Mouse (Mus musculus) hindbrain, embryonic 16.5 days (tissue): Measurements from ENCODE around the gene Hoxc8. TPM values are rescaled to one million over a fixed set of nuclear protein-coding genes. Genes with fewer than 3 reads are reported as not detected.

ENCODE experiments used
- ATAC-seq: fragments of 200-750 bp; cut with Nextera tagmentation; 2 replicates; pipeline ENCODE4 v1.8.0; 2017; ENCODE audit warnings: moderate TSS enrichment, moderate library complexity
- H3K27ac ChIP-seq: fragments of 300-500 bp; sonication (generic); 2 replicates; pipeline ENCODE4 v1.5.1; 2014; ENCODE audit warnings: low read depth, mild to moderate bottlenecking, control low read depth, low read length, moderate library complexity
- H3K27me3 ChIP-seq: fragments of 300-500 bp; sonication (generic); replicated peaks from 2 replicates; pipeline ENCODE4 v1.6.1; 2014; ENCODE audit warnings: low read length; ENCODE audit not compliant: control insufficient read depth, insufficient read depth
- H3K36me3 ChIP-seq: fragments of 300-500 bp; sonication (generic); 2 replicates; pipeline ENCODE4 v1.6.1; 2014; ENCODE audit warnings: mild to moderate bottlenecking, low read length, moderate library complexity, mixed read lengths; ENCODE audit not compliant: control insufficient read depth, insufficient read depth
- H3K4me1 ChIP-seq: fragments of 300-500 bp; sonication (generic); 2 replicates; pipeline ENCODE4 v1.6.1; 2014; ENCODE audit warnings: low read depth, low read length; ENCODE audit not compliant: control insufficient read depth, insufficient read depth
- H3K4me2 ChIP-seq: fragments of 300-500 bp; sonication (generic); 2 replicates; pipeline ENCODE4 v1.6.1; 2014; ENCODE audit warnings: mild to moderate bottlenecking, low read length, control low read depth, moderate library complexity
- H3K4me3 ChIP-seq: fragments of 300-500 bp; sonication (generic); 2 replicates; pipeline ENCODE4 v1.5.1; 2014; ENCODE audit warnings: mild to moderate bottlenecking, low read length, control low read depth, moderate library complexity
- H3K9ac ChIP-seq: fragments of 300-500 bp; sonication (generic); 2 replicates; pipeline ENCODE4 v1.6.1; 2014; ENCODE audit warnings: low read depth, mild to moderate bottlenecking, control low read depth, low read length, moderate library complexity
- H3K9me3 ChIP-seq: fragments of 300-500 bp; sonication (generic); 2 replicates; pipeline ENCODE4 v1.6.1; 2014; ENCODE audit warnings: mild to moderate bottlenecking, low read length, moderate library complexity; ENCODE audit not compliant: control insufficient read depth
- WGBS: fragments of 180-500 bp; shearing (Covaris S2); extraction: QIAGEN DNeasy Blood & Tissue Kit; methylation state at CpG from one replicate; pipeline ENCODE4 v1.1.7; 2014; 5-methylcytosine and 5-hydroxymethylcytosine counted together
- polyA plus RNA-seq: library from polyadenylated mRNA; unstranded; fragments of >200 nt; fragmentation: Nextera tagmentation; extraction: Ambion mirVana; gene quantifications from 2 replicates; pipeline ENCODE4 v1.2.1, GENCODE M21; 2015

Gene Hoxc8
- polyA plus RNA-seq, 1 experiment from 2014 or later, result 3.2 TPM

GRCm38 (mm10) chr15:103015406-103016166, 25.2 kb downstream of the Hoxc8 start:
- WGBS, result 7% methylated on average over 19 of the region's 19 CpGs
- H3K4me1 ChIP-seq, result peaks cover 3% of the 10 kb centered on the region
- H3K4me3 ChIP-seq, result peak overlapping the region; percentile 41
- peak overlapping the region; percentile 62 for H3K4me2 ChIP-seq
- H3K27ac ChIP-seq, result peak overlapping the region; percentile 73
- peaks cover 65% of the 10 kb centered on the region for H3K27me3 ChIP-seq
- H3K36me3 ChIP-seq, result no peaks in the 10 kb centered on the region
- no peak for ATAC-seq
- no peaks in the 10 kb centered on the region for H3K9me3 ChIP-seq
- H3K9ac ChIP-seq, result peak overlapping the region; percentile 66

GRCm38 (mm10) chr15:103018636-103019035, 28.2 kb downstream of the Hoxc8 start, which contains the start of gene Hoxc4:
Hoxc4 (plus strand) TSS chr15:103018934.
- H3K36me3 ChIP-seq, result no peaks in the 10 kb centered on the region
- no peak within 1 kb of the TSS for H3K4me2 ChIP-seq
- peaks cover 3% of the 10 kb centered on the region for H3K4me1 ChIP-seq
- no peak within 1 kb of the TSS for H3K4me3 ChIP-seq
- WGBS, result 18% methylated on average over 9 of the region's 9 CpGs
- H3K27me3 ChIP-seq, result peaks cover 64% of the 10 kb centered on the region
- H3K27ac ChIP-seq, result peak within 1 kb of the TSS; percentile 21; the same call in 1 of the 2 replicates
- no peak for ATAC-seq
- H3K9ac ChIP-seq, result no peak within 1 kb of the TSS
- H3K9me3 ChIP-seq, result no peaks in the 10 kb centered on the region

GRCm38 (mm10) chr15:103020899-103021418, 30.6 kb downstream of the Hoxc8 start:
- no peak overlapping the region for H3K9ac ChIP-seq
- WGBS, result 2% methylated on average over 8 of the region's 8 CpGs

GRCm38 (mm10) chr15:103021544-103021943, 31.1 kb downstream of the Hoxc8 start:
- H3K4me3 ChIP-seq, result no peak overlapping the region
- peak overlapping the region; percentile 38 for H3K4me2 ChIP-seq
- peaks cover 62% of the 10 kb centered on the region for H3K27me3 ChIP-seq

More at GRCm38 (mm10) chr15:103020899-103021418, 30.6 kb downstream of the Hoxc8 start:
- peak overlapping the region; percentile 38 for H3K4me2 ChIP-seq
- H3K27me3 ChIP-seq, result peaks cover 65% of the 10 kb centered on the region
- H3K36me3 ChIP-seq, result no peaks in the 10 kb centered on the region
- H3K4me3 ChIP-seq, result peak overlapping the region; percentile 19
- ATAC-seq, result no peak
- no peaks in the 10 kb centered on the region for H3K4me1 ChIP-seq
- no peaks in the 10 kb centered on the region for H3K9me3 ChIP-seq
- no peak overlapping the region for H3K27ac ChIP-seq

GRCm38 (mm10) chr15:103024131-103024530, 33.7 kb downstream of the Hoxc8 start:
- Histone ChIP-seq H3K27me3 (peaks cover 58% of the 10 kb centered on the region), H3K27ac (no peak overlapping the region), H3K36me3 (no peaks in the 10 kb centered on the region), H3K9ac (no peak overlapping the region), H3K4me3 (no peak overlapping the region), H3K4me2 (no peak overlapping the region), H3K9me3 (no peaks in the 10 kb centered on the region), H3K4me1 (no peaks in the 10 kb centered on the region)
- no peak for ATAC-seq
- 7% methylated on average over 2 of the region's 2 CpGs for WGBS

More at GRCm38 (mm10) chr15:103021544-103021943, 31.1 kb downstream of the Hoxc8 start:
- WGBS, result 8% methylated on average over 8 of the region's 8 CpGs
- Histone ChIP-seq H3K27ac (no peak overlapping the region), H3K9me3 (no peaks in the 10 kb centered on the region), H3K4me1 (no peaks in the 10 kb centered on the region), H3K9ac (no peak overlapping the region), H3K36me3 (no peaks in the 10 kb centered on the region)
- ATAC-seq, result no peak

GRCm38 (mm10) chr15:103027266-103028235, 37.1 kb downstream of the Hoxc8 start:
- Histone ChIP-seq H3K27me3 (peaks cover 49% of the 10 kb centered on the region), H3K4me2 (peak overlapping the region; percentile 50), H3K9me3 (no peaks in the 10 kb centered on the region), H3K4me1 (no peaks in the 10 kb centered on the region), H3K27ac (peak overlapping the region; percentile 72), H3K36me3 (no peaks in the 10 kb centered on the region), H3K9ac (peak overlapping the region; percentile 51), H3K4me3 (peak overlapping the region; percentile 7)
- 4% methylated on average over 43 of the region's 43 CpGs for WGBS
- no peak for ATAC-seq

- Histone ChIP-seq H3K36me3 (no peaks in the 10 kb centered on the region), H3K27me3 (peaks cover 45% of the 10 kb centered on the region), H3K4me3 (no peak overlapping the region), H3K9me3 (no peaks in the 10 kb centered on the region), H3K9ac (no peak overlapping the region), H3K4me2 (no peak overlapping the region), H3K27ac (no peak overlapping the region), H3K4me1 (no peaks in the 10 kb centered on the region)
- 14% methylated on average over 9 of the region's 9 CpGs for whole genome bisulfite sequencing
- ATAC-seq, result no peak
Measured at GRCm38 (mm10) chr15:103028916-103029512, 38.6 kb downstream of the Hoxc8 start.

GRCm38 (mm10) chr15:103030142-103030541, 39.7 kb downstream of the Hoxc8 start:
- H3K9me3 ChIP-seq, result no peaks in the 10 kb centered on the region
- ATAC-seq, result no peak
- 7% methylated on average over 8 of the region's 8 CpGs for WGBS
- H3K27me3 ChIP-seq, result peaks cover 43% of the 10 kb centered on the region
- H3K9ac ChIP-seq, result peak overlapping the region; percentile 35; the same call in 1 of the 2 replicates
- no peaks in the 10 kb centered on the region for H3K36me3 ChIP-seq
- H3K4me3 ChIP-seq, result peak overlapping the region; percentile 11; the same call in 1 of the 2 replicates
- H3K4me1 ChIP-seq, result no peaks in the 10 kb centered on the region
- peak overlapping the region; percentile 40 for H3K4me2 ChIP-seq
- peak overlapping the region; percentile 64; the same call in 1 of the 2 replicates for H3K27ac ChIP-seq
